Mouse (Mus musculus) megakaryocyte-erythroid progenitor cell, adult 5-6 weeks (primary cell): ENCODE measurements around the gene Kxd1. TPM values are rescaled to one million over a fixed set of nuclear protein-coding genes. Genes with fewer than 3 reads are reported as not detected.

ENCODE experiments used
- total RNA-seq, 2 experiments: library from RNA; stranded (forward) in 1 of 2; stranded (reverse) in 1 of 2; fragments of 200-1000, 215-1000 nt in 1 of 2; fragments of >200 nt in 1 of 2; fragmentation: Nextera tagmentation in 1 of 2; gene quantifications; 2 replicates each; pipeline ENCODE4 v1.2.3; 2014 to 2017

Gene Kxd1
- total RNA-seq, 2 experiments from 2014 or later: 65.5 to 78.1 TPM

Other genes starting within 250 kb of the Kxd1 start
- gene Homer3, start 245.1 kb downstream of the Kxd1 start, total RNA-seq (2014; fragmentation: Nextera tagmentation): 5.5 and 9.6 TPM in 2 replicates
- gene Homer3, start 245.1 kb downstream of the Kxd1 start, total RNA-seq (2017): 0.56 and 8.0 TPM in 2 replicates
- gene Ddx49, start 225.5 kb downstream of the Kxd1 start, total RNA-seq (2014; fragmentation: Nextera tagmentation): 50.3 and 54.2 TPM in 2 replicates
- 116 and 154 TPM in 2 replicates for gene Ddx49, start 225.5 kb downstream of the Kxd1 start, total RNA-seq (2017)
- 127 and 153 TPM in 2 replicates for gene Cope, start 225.4 kb downstream of the Kxd1 start, total RNA-seq (2014; fragmentation: Nextera tagmentation)
- 56.3 and 64.1 TPM in 2 replicates for gene Cope, start 225.4 kb downstream of the Kxd1 start, total RNA-seq (2017)
- not detected in 2 replicates for gene Cers1, start 212.2 kb downstream of the Kxd1 start, total RNA-seq (2014; fragmentation: Nextera tagmentation)
- not detected in 2 replicates for gene Cers1, start 212.2 kb downstream of the Kxd1 start, total RNA-seq (2017)
- gene Gdf1, start 198.1 kb downstream of the Kxd1 start, total RNA-seq (2014; fragmentation: Nextera tagmentation): not detected in 2 replicates
- not detected in 2 replicates for gene Gdf1, start 198.1 kb downstream of the Kxd1 start, total RNA-seq (2017)
- gene Upf1, start 174.7 kb downstream of the Kxd1 start, total RNA-seq (2014; fragmentation: Nextera tagmentation): 44.1 and 46.9 TPM in 2 replicates
- 26.7 and 46.7 TPM in 2 replicates for gene Upf1, start 174.7 kb downstream of the Kxd1 start, total RNA-seq (2017)
- 0.15 and 1.2 TPM in 2 replicates for gene Comp, start 154.4 kb downstream of the Kxd1 start, total RNA-seq (2014; fragmentation: Nextera tagmentation)
- gene Comp, start 154.4 kb downstream of the Kxd1 start, total RNA-seq (2017): 2.3 TPM in 1 of 2 replicates, not detected in the other
- gene Crtc1, start 88.4 kb downstream of the Kxd1 start, total RNA-seq (2014; fragmentation: Nextera tagmentation): 15.6 and 21.7 TPM in 2 replicates
- 1.1 and 1.3 TPM in 2 replicates for gene Crtc1, start 88.4 kb downstream of the Kxd1 start, total RNA-seq (2017)
- gene Klhl26, start 51.0 kb downstream of the Kxd1 start, total RNA-seq (2014; fragmentation: Nextera tagmentation): 8.4 and 9.5 TPM in 2 replicates
- gene Klhl26, start 51.0 kb downstream of the Kxd1 start, total RNA-seq (2017): 6.0 and 8.2 TPM in 2 replicates
- gene Tmem59l, start 40.6 kb downstream of the Kxd1 start, total RNA-seq (2014; fragmentation: Nextera tagmentation): not detected in 2 replicates
- not detected in 2 replicates for gene Tmem59l, start 40.6 kb downstream of the Kxd1 start, total RNA-seq (2017)
- 0.30 and 2.3 TPM in 2 replicates for gene Crlf1, start 34.8 kb downstream of the Kxd1 start, total RNA-seq (2014; fragmentation: Nextera tagmentation)
- not detected in 2 replicates for gene Crlf1, start 34.8 kb downstream of the Kxd1 start, total RNA-seq (2017)
- gene Rex1bd, start 21.2 kb downstream of the Kxd1 start, total RNA-seq (2014; fragmentation: Nextera tagmentation): 53.5 and 57.0 TPM in 2 replicates
- gene Rex1bd, start 21.2 kb downstream of the Kxd1 start, total RNA-seq (2017): 25.8 and 48.7 TPM in 2 replicates
- gene Uba52, start 17.2 kb downstream of the Kxd1 start, total RNA-seq (2014; fragmentation: Nextera tagmentation): 2,751 and 3,393 TPM in 2 replicates
- gene Uba52, start 17.2 kb downstream of the Kxd1 start, total RNA-seq (2017): 4,463 and 5,230 TPM in 2 replicates
- gene Fkbp8, start 232 bp downstream of the Kxd1 start, total RNA-seq (2014; fragmentation: Nextera tagmentation): 140 and 265 TPM in 2 replicates
- gene Fkbp8, start 232 bp downstream of the Kxd1 start, total RNA-seq (2017): 172 and 176 TPM in 2 replicates
- gene Ell, start 11.5 kb upstream of the Kxd1 start, total RNA-seq (2014; fragmentation: Nextera tagmentation): 14.7 and 22.0 TPM in 2 replicates
- gene Ell, start 11.5 kb upstream of the Kxd1 start, total RNA-seq (2017): 7.9 and 10.7 TPM in 2 replicates
- 74.1 and 91.0 TPM in 2 replicates for gene Isyna1, start 66.4 kb upstream of the Kxd1 start, total RNA-seq (2014; fragmentation: Nextera tagmentation)
- 36.5 and 51.5 TPM in 2 replicates for gene Isyna1, start 66.4 kb upstream of the Kxd1 start, total RNA-seq (2017)
- 39.7 and 83.5 TPM in 2 replicates for gene Ssbp4, start 80.9 kb upstream of the Kxd1 start, total RNA-seq (2014; fragmentation: Nextera tagmentation)
- 77.5 and 98.5 TPM in 2 replicates for gene Ssbp4, start 80.9 kb upstream of the Kxd1 start, total RNA-seq (2017)
- 0.37 and 0.69 TPM in 2 replicates for gene Lrrc25, start 88.2 kb upstream of the Kxd1 start, total RNA-seq (2014; fragmentation: Nextera tagmentation)
- gene Lrrc25, start 88.2 kb upstream of the Kxd1 start, total RNA-seq (2017): 0.15 and 0.61 TPM in 2 replicates
- gene Gdf15, start 104.5 kb upstream of the Kxd1 start, total RNA-seq (2014; fragmentation: Nextera tagmentation): not detected in 2 replicates
- not detected in 2 replicates for gene Gdf15, start 104.5 kb upstream of the Kxd1 start, total RNA-seq (2017)
- 6.3 and 8.8 TPM in 2 replicates for gene Pgpep1, start 132.4 kb upstream of the Kxd1 start, total RNA-seq (2014; fragmentation: Nextera tagmentation)
- gene Pgpep1, start 132.4 kb upstream of the Kxd1 start, total RNA-seq (2017): 4.6 and 5.1 TPM in 2 replicates
- 286 and 287 TPM in 2 replicates for gene Lsm4, start 145.3 kb upstream of the Kxd1 start, total RNA-seq (2014; fragmentation: Nextera tagmentation)
- 240 and 290 TPM in 2 replicates for gene Lsm4, start 145.3 kb upstream of the Kxd1 start, total RNA-seq (2017)
- gene Jund, start 171.0 kb upstream of the Kxd1 start, total RNA-seq (2014; fragmentation: Nextera tagmentation): 18.8 and 34.4 TPM in 2 replicates
- gene Jund, start 171.0 kb upstream of the Kxd1 start, total RNA-seq (2017): 44.8 and 48.7 TPM in 2 replicates
- not detected in 2 replicates for gene Iqcn, start 175.5 kb upstream of the Kxd1 start, total RNA-seq (2014; fragmentation: Nextera tagmentation)
- gene Iqcn, start 175.5 kb upstream of the Kxd1 start, total RNA-seq (2017): not detected in 2 replicates
- not detected in 2 replicates for gene Gm3336, start 190.6 kb upstream of the Kxd1 start, total RNA-seq (2014; fragmentation: Nextera tagmentation)
- gene Gm3336, start 190.6 kb upstream of the Kxd1 start, total RNA-seq (2017): not detected in 2 replicates
- gene Pde4c, start 195.8 kb upstream of the Kxd1 start, total RNA-seq (2014; fragmentation: Nextera tagmentation): 0.28 TPM in 1 of 2 replicates, not detected in the other
- not detected in 2 replicates for gene Pde4c, start 195.8 kb upstream of the Kxd1 start, total RNA-seq (2017)
- 1.8 and 7.0 TPM in 2 replicates for gene Rab3a, start 226.7 kb upstream of the Kxd1 start, total RNA-seq (2014; fragmentation: Nextera tagmentation)
- 1.2 and 2.8 TPM in 2 replicates for gene Rab3a, start 226.7 kb upstream of the Kxd1 start, total RNA-seq (2017)
- 58.3 and 111 TPM in 2 replicates for gene Mpv17l2, start 233.0 kb upstream of the Kxd1 start, total RNA-seq (2014; fragmentation: Nextera tagmentation)
- 4.3 and 17.6 TPM in 2 replicates for gene Mpv17l2, start 233.0 kb upstream of the Kxd1 start, total RNA-seq (2017)
- gene Pik3r2, start 248.8 kb upstream of the Kxd1 start, total RNA-seq (2014; fragmentation: Nextera tagmentation): 30.7 and 51.4 TPM in 2 replicates
- 29.2 and 33.9 TPM in 2 replicates for gene Pik3r2, start 248.8 kb upstream of the Kxd1 start, total RNA-seq (2017)